24 mouse cellular contexts compared by ENCODE assay signal in genomic region chr7:6262984-6263383, GRCm38 (mm10). TPM values are rescaled to one million over a fixed set of nuclear protein-coding genes. Genes with fewer than 3 reads are reported as not detected.
DNase-seq lines count a peak whose midpoint lies in the region; ATAC-seq and TF ChIP-seq lines count a peak whose summit lies in the region.
"Had no signal": no experiment of that assay in that cellular context is flagged by ENCODE, and none has a peak within 500 bp of the region (broad histone marks: within the 10 kb centered on the region; RNA-seq: fewer than 3 reads in every experiment).

No protein-coding gene starts in this region.

- H3K4me1 ChIP-seq in CH12.LX (ENCODE audit: control insufficient read depth in 1 of 2, insufficient read depth in 2 of 2) (no peaks in the 10 kb centered on the region), MEL (ENCODE audit: control insufficient read depth in 1 of 2, insufficient read depth in 2 of 2, low read length in 2 of 2) (no peaks in the 10 kb centered on the region)
- H3K4me1 ChIP-seq in hindbrain, embryonic 13.5 days (replicated peaks) = no peaks in the 10 kb centered on the region

- no peak for TF ChIP-seq CTCF in CH12.LX (conservative IDR thresholded peaks at IDR 0.05 in 1 of 2, IDR thresholded peaks at IDR 0.05 in 1 of 2; ENCODE audit: low read depth in 2 of 2, low read length in 2 of 2)
- no peak for TF ChIP-seq CTCF in MEL (IDR thresholded peaks at IDR 0.05 in 2 of 3, conservative IDR thresholded peaks at IDR 0.05 in 1 of 3; ENCODE audit: control insufficient read depth in 1 of 3, insufficient read depth in 1 of 3, low read depth in 2 of 3, low read length in 3 of 3, poor library complexity in 1 of 3, severe bottlenecking in 1 of 3)

- H3K79me2 ChIP-seq in CH12.LX (replicated peaks; ENCODE audit: control insufficient read depth, extremely low read depth, insufficient read depth, poor library complexity, severe bottlenecking) (no peaks in the 10 kb centered on the region), MEL (ENCODE audit: control insufficient read depth, insufficient read depth, low read length, poor library complexity) (no peaks in the 10 kb centered on the region)

- TF ChIP-seq POLR2A in CH12.LX (IDR thresholded peaks at IDR 0.05; ENCODE audit: low read depth, low read length) (no peak), MEL (IDR thresholded peaks at IDR 0.05; ENCODE audit: control insufficient read depth in 1 of 2, insufficient read depth in 1 of 2, low read depth in 1 of 2, low read length in 2 of 2, poor library complexity in 1 of 2) (no peak)

- dilution Hi-C loops in CH12.LX (cut with MboI; ENCODE audit: extremely low pct_ligation_motif_present, extremely low pct_unique_long_range_greater_than_20kb, low sequenced_read_pairs) = no loop called here

- H3K36me3 ChIP-seq in CH12.LX (replicated peaks in 1 of 2; ENCODE audit: control insufficient read depth in 1 of 2, insufficient read depth in 1 of 2, low read length in 1 of 2) (no peaks in the 10 kb centered on the region), MEL (ENCODE audit: control insufficient read depth in 1 of 2, insufficient read depth in 2 of 2, low read length in 2 of 2) (no peaks in the 10 kb centered on the region)
- no peaks in the 10 kb centered on the region for H3K36me3 ChIP-seq in hindbrain, embryonic 13.5 days
- H3K36me3 ChIP-seq: G1E had no signal

- H3K9ac ChIP-seq in CH12.LX (ENCODE audit: insufficient read depth, low read depth) (no peak overlapping the region), MEL (ENCODE audit: control insufficient read depth, low read depth, low read length, poor library complexity, severe bottlenecking) (no peak overlapping the region)
- no peak overlapping the region for H3K9ac ChIP-seq in hindbrain, embryonic 13.5 days

- DNase-seq in CH12.LX (ENCODE audit: extremely low read depth) = no peak
- no peak for DNase-seq in MEL (ENCODE audit: low read depth, low spot score)
- DNase-seq in adrenal gland, postnatal 36 days = no peak
- DNase-seq: adrenal gland, adult 2 months; adrenal gland, adult 8-10 months; adrenal gland, postnatal 10 days; adrenal gland, postnatal 14 days; adrenal gland, postnatal 25 days; B cell, adult 2 months; cerebellum, adult 11 months; cerebellum, adult 11-12 months; cerebellum, adult 18-20 months; cerebellum, adult 2 months; cerebellum, adult 8-10 months; cerebellum, adult 9-10 months had no signal

- TF ChIP-seq RAD21 in CH12.LX (IDR thresholded peaks at IDR 0.05; ENCODE audit: low read depth, low read length) = no peak
- no peak for TF ChIP-seq RAD21 in MEL (IDR thresholded peaks at IDR 0.05; ENCODE audit: low read depth, low read length)

- TF ChIP-seq EP300 in CH12.LX (IDR thresholded peaks at IDR 0.05; ENCODE audit: low read length) (no peak), MEL (IDR thresholded peaks at IDR 0.05; ENCODE audit: low read depth in 1 of 2, low read length in 2 of 2) (no peak)

- H3K27me3 ChIP-seq in CH12.LX (replicated peaks) (peaks cover 36% of the 10 kb centered on the region), MEL (ENCODE audit: control insufficient read depth in 1 of 2, insufficient read depth in 2 of 2, low read length in 2 of 2) (no peaks in the 10 kb centered on the region; a peak in 1 of 4 replicates)
- H3K27me3 ChIP-seq in hindbrain, embryonic 13.5 days = no peaks in the 10 kb centered on the region

- ATAC-seq in hindbrain, embryonic 13.5 days (ENCODE audit: low FRiP score) = no peak
- ATAC-seq: activated CD4-positive, CD25-positive, alpha-beta regulatory T cell, adult 4 months; CD4-positive, CD25-positive, alpha-beta regulatory T cell, adult 4 months; Patski had no signal

- WGBS in hindbrain, embryonic 13.5 days = 90% methylated on average over 4 of the region's 4 CpGs

- no peak overlapping the region for H3K4me3 ChIP-seq in CH12.LX (replicated peaks in 1 of 3; ENCODE audit: low read depth in 2 of 3, low read length in 2 of 3, poor library complexity in 1 of 3)
- H3K4me3 ChIP-seq in MEL (ENCODE audit: control insufficient read depth in 1 of 2, insufficient read depth in 1 of 2, low read depth in 2 of 2, low read length in 2 of 2) = no peak overlapping the region
- no peak overlapping the region for H3K4me3 ChIP-seq in hindbrain, embryonic 13.5 days

- in situ Hi-C loops in CH12.LX (cut with MboI; ENCODE audit: low pct_ligation_motif_present, low pct_unique_long_range_greater_than_20kb, low sequenced_read_pairs) = no loop called here

- H3K4me2 ChIP-seq in CH12.LX (ENCODE audit: insufficient read depth, low read depth, poor library complexity, severe bottlenecking) = no peak overlapping the region
- no peak overlapping the region for H3K4me2 ChIP-seq in hindbrain, embryonic 13.5 days

- no peaks in the 10 kb centered on the region for H3K9me3 ChIP-seq in CH12.LX (replicated peaks; ENCODE audit: low read length)
- no peaks in the 10 kb centered on the region for H3K9me3 ChIP-seq in MEL (replicated peaks; ENCODE audit: insufficient read depth, low read length)
- H3K9me3 ChIP-seq in hindbrain, embryonic 13.5 days = no peaks in the 10 kb centered on the region
- H3K9me3 ChIP-seq: G1E had no signal

- H3K27ac ChIP-seq in CH12.LX (ENCODE audit: insufficient read depth, low read depth) = no peak overlapping the region
- H3K27ac ChIP-seq in MEL (ENCODE audit: control insufficient read depth, low read depth, low read length) = no peak overlapping the region
- no peak overlapping the region for H3K27ac ChIP-seq in hindbrain, embryonic 13.5 days

TF ChIP-seq in CH12.LX, 34 proteins besides CTCF, POLR2A, EP300 and RAD21:
- no peak for TF ChIP-seq CHD2 (IDR thresholded peaks at IDR 0.05; ENCODE audit: low read length)
- TF ChIP-seq ZKSCAN1 (IDR thresholded peaks at IDR 0.05; ENCODE audit: borderline replicate concordance, low read depth, low read length) = peak; percentile 80
TF ChIP-seq in CH12.LX: peak in this region for 1.

TF ChIP-seq in MEL, 35 proteins besides CTCF, POLR2A, EP300 and RAD21:
- TF ChIP-seq ZKSCAN1 (IDR thresholded peaks at IDR 0.05; ENCODE audit: low read depth, low read length) = peak; percentile 93
- no peak for TF ChIP-seq USF2 (IDR thresholded peaks at IDR 0.05; ENCODE audit: borderline replicate concordance in 1 of 2, insufficient read depth in 1 of 2, low read depth in 1 of 2, low read length in 2 of 2)

RNA-seq across cellular contexts. Expression of gene Epp13, which starts 10.5 kb away (rescaled TPM):
- total RNA-seq in CH12.LX (2012; rRNA removed) (not detected in 2 replicates), CH12.LX (2014; rRNA removed) (not detected in 2 replicates), MEL (2012; rRNA removed) (not detected in 2 replicates)
- polyA plus RNA-seq in CH12.LX (2012; ENCODE audit: insufficient read length, low read depth) (not detected in 2 replicates), MEL (2012; ENCODE audit: insufficient read depth in 1 of 2, insufficient read length in 2 of 2, low read depth in 1 of 2, low replicate concordance in 2 of 2, missing spikeins in 1 of 2) (under 1 TPM in 1 of 2 experiments, not detected in 1; 0.14 TPM)
- 0.26 TPM in 1 of 2 replicates, not detected in the other for polyA plus RNA-seq in hindbrain, embryonic 13.5 days (2015; fragmentation: Nextera tagmentation; extraction: Ambion mirVana)
- total RNA-seq in adrenal gland, postnatal 36 days (2021) = not detected
- total RNA-seq: adrenal gland, adult 18-20 months; adrenal gland, adult 2 months; adrenal gland, adult 8-10 months; adrenal gland, postnatal 10 days; adrenal gland, postnatal 14 days; adrenal gland, postnatal 25 days; adrenal gland, postnatal 4 days; G1E had no signal
- polyA plus RNA-seq: activated CD4-positive, CD25-positive, alpha-beta regulatory T cell, adult 4 months; adrenal gland, adult 2 months; brain, embryonic 14.5 days; C2C12; CD4-positive, CD25-positive, alpha-beta regulatory T cell, adult 4 months; cerebellum, adult 2 months; G1E; Patski had no signal

RNA-seq across cellular contexts. Expression of gene Zfp667, which starts 23.4 kb away (rescaled TPM):
- 0.50 and 0.51 TPM in 2 replicates for total RNA-seq in CH12.LX (2012; rRNA removed)
- 0.46 and 0.58 TPM in 2 replicates for total RNA-seq in CH12.LX (2014; rRNA removed)
- 0.56 and 0.87 TPM in 2 replicates for polyA plus RNA-seq in CH12.LX (2012; ENCODE audit: insufficient read length, low read depth)
- 3.4 and 3.9 TPM in 2 replicates for total RNA-seq in MEL (2012; rRNA removed)
- polyA plus RNA-seq in MEL (2012; ENCODE audit: insufficient read depth in 1 of 2, insufficient read length in 2 of 2, low read depth in 1 of 2, low replicate concordance in 2 of 2, missing spikeins in 1 of 2) = 1 to 10 TPM in 1 of 2 experiments, not detected in 1; 5.3 TPM
- polyA plus RNA-seq in hindbrain, embryonic 13.5 days (2015; fragmentation: Nextera tagmentation; extraction: Ambion mirVana) = 20.2 and 22.7 TPM in 2 replicates
- total RNA-seq in adrenal gland, postnatal 36 days (2021) = 1 to 10 TPM; 5.9 to 9.8 TPM

RNA-seq across cellular contexts. Expression of gene Zscan5b, which starts 40.9 kb away (rescaled TPM):
- total RNA-seq in CH12.LX (2012; rRNA removed) (not detected in 2 replicates), CH12.LX (2014; rRNA removed) (not detected in 2 replicates), MEL (2012; rRNA removed) (not detected in 2 replicates)
- polyA plus RNA-seq in CH12.LX (2012; ENCODE audit: insufficient read length, low read depth) (not detected in 2 replicates), MEL (2012; ENCODE audit: insufficient read depth in 1 of 2, insufficient read length in 2 of 2, low read depth in 1 of 2, low replicate concordance in 2 of 2, missing spikeins in 1 of 2) (not detected)
- polyA plus RNA-seq in hindbrain, embryonic 13.5 days (2015; fragmentation: Nextera tagmentation; extraction: Ambion mirVana) = not detected in 2 replicates
- not detected for total RNA-seq in adrenal gland, postnatal 36 days (2021)
- total RNA-seq: adrenal gland, adult 18-20 months; adrenal gland, adult 2 months; adrenal gland, adult 8-10 months; adrenal gland, postnatal 10 days; adrenal gland, postnatal 14 days; adrenal gland, postnatal 25 days; adrenal gland, postnatal 4 days; G1E had no signal
- polyA plus RNA-seq: activated CD4-positive, CD25-positive, alpha-beta regulatory T cell, adult 4 months; adrenal gland, adult 2 months; brain, embryonic 14.5 days; C2C12; CD4-positive, CD25-positive, alpha-beta regulatory T cell, adult 4 months; cerebellum, adult 2 months; G1E; Patski had no signal

Comparison
In these comparisons a context has a peak if more than half of its experiments do, and no peak if none do; other contexts are left out.
1. Of the 35 proteins assayed by ChIP-seq in both MEL and CH12.LX: peak only in MEL: none; only in CH12.LX: none; in both: ZKSCAN1; in neither: 34.